Comparison of ENCODE assay signal across 8 mouse cellular contexts in the genomic region with DNA sequence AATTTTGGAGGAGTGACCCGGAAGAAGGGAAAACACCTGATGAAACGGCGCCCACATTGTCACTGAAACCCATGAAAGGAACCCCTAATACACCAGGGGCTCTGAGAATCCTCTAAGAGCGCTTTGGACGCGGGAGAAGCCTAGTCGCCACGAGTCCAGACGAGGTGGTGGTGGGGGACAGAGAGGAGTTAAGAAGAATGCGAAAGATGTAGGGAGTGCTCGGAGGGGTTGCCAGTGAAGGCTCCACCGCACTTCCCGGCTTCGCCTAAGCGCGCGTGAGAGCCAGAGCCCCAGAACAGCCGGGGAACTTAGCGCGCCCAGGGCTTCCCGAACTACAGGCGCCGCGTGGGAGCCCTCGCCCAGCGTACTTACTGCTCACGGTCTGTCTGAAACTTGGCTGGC. TPM values are rescaled to one million over a fixed set of nuclear protein-coding genes. Genes with fewer than 3 reads are reported as not detected.
DNase-seq lines count a peak whose midpoint lies in the region; ATAC-seq and TF ChIP-seq lines count a peak whose summit lies in the region.

No protein-coding gene starts in this region.

- H3K9ac ChIP-seq in lung, embryonic 15.5 days: no peak overlapping the region
- peak overlapping the region; percentile 91 for H3K9ac ChIP-seq in embryonic facial prominence, embryonic 12.5 days
- peak overlapping the region; percentile 31; the same call in 1 of the 2 replicates for H3K9ac ChIP-seq in intestine, postnatal 0 days (ENCODE audit: low read depth, low read length)
- H3K9ac ChIP-seq in midbrain, embryonic 13.5 days (replicated peaks): peak overlapping the region; percentile 64

- H3K4me1 ChIP-seq in lung, embryonic 15.5 days: peaks cover 34% of the 10 kb centered on the region
- H3K4me1 ChIP-seq in embryonic facial prominence, embryonic 12.5 days: peaks cover 19% of the 10 kb centered on the region
- no peaks in the 10 kb centered on the region for H3K4me1 ChIP-seq in intestine, postnatal 0 days (replicated peaks; ENCODE audit: control insufficient read depth, insufficient read depth, low read length)
- peaks cover 34% of the 10 kb centered on the region for H3K4me1 ChIP-seq in midbrain, embryonic 13.5 days (replicated peaks)

- no peak for DNase-seq in lung, adult 18-20 months
- no peak for DNase-seq in left cerebral cortex, adult 9 months (ENCODE audit: low spot score in 2 of 2)
- no peak for DNase-seq in gastrocnemius, postnatal 25 days
- no peak for DNase-seq in spleen, postnatal 14 days (ENCODE audit: low spot score in 2 of 2)

- no peaks in the 10 kb centered on the region for H3K9me3 ChIP-seq in lung, embryonic 15.5 days
- H3K9me3 ChIP-seq in embryonic facial prominence, embryonic 12.5 days: no peaks in the 10 kb centered on the region
- H3K9me3 ChIP-seq in intestine, postnatal 0 days (ENCODE audit: control insufficient read depth): no peaks in the 10 kb centered on the region
- H3K9me3 ChIP-seq in midbrain, embryonic 13.5 days: no peaks in the 10 kb centered on the region

- H3K36me3 ChIP-seq in lung, embryonic 15.5 days: no peaks in the 10 kb centered on the region
- H3K36me3 ChIP-seq in embryonic facial prominence, embryonic 12.5 days: no peaks in the 10 kb centered on the region
- H3K36me3 ChIP-seq in intestine, postnatal 0 days (ENCODE audit: control insufficient read depth, insufficient read depth): no peaks in the 10 kb centered on the region
- H3K36me3 ChIP-seq in midbrain, embryonic 13.5 days: no peaks in the 10 kb centered on the region

- 1% methylated on average over 27 of the region's 27 CpGs for WGBS in lung, embryonic 15.5 days
- under 1% methylated on average over 27 of the region's 27 CpGs for WGBS in embryonic facial prominence, embryonic 12.5 days
- 1% methylated on average over 27 of the region's 27 CpGs for WGBS in intestine, postnatal 0 days
- WGBS in midbrain, embryonic 13.5 days: under 1% methylated on average over 27 of the region's 27 CpGs

- H3K27me3 ChIP-seq in lung, embryonic 15.5 days: peaks cover 49% of the 10 kb centered on the region
- H3K27me3 ChIP-seq in embryonic facial prominence, embryonic 12.5 days: peaks cover 34% of the 10 kb centered on the region
- H3K27me3 ChIP-seq in intestine, postnatal 0 days (replicated peaks; ENCODE audit: control insufficient read depth, insufficient read depth, low read length): peaks cover 26% of the 10 kb centered on the region
- H3K27me3 ChIP-seq in midbrain, embryonic 13.5 days: peaks cover 58% of the 10 kb centered on the region

- ATAC-seq in lung, embryonic 15.5 days (ENCODE audit: borderline replicate concordance, extremely low read depth, low FRiP score, low TSS enrichment): no peak
- no peak for ATAC-seq in embryonic facial prominence, embryonic 12.5 days (ENCODE audit: insufficient number of reproducible peaks, insufficient read depth, low FRiP score, low TSS enrichment)
- ATAC-seq in intestine, postnatal 0 days: no peak
- no peak for ATAC-seq in midbrain, embryonic 13.5 days

- H3K27ac ChIP-seq in lung, embryonic 15.5 days: no peak overlapping the region
- H3K27ac ChIP-seq in embryonic facial prominence, embryonic 12.5 days: peak overlapping the region; percentile 97
- H3K27ac ChIP-seq in intestine, postnatal 0 days (ENCODE audit: low read depth, low read length): no peak overlapping the region
- H3K27ac ChIP-seq in midbrain, embryonic 13.5 days: no peak overlapping the region

- peak overlapping the region; percentile 92 for H3K4me2 ChIP-seq in lung, embryonic 15.5 days
- H3K4me2 ChIP-seq in embryonic facial prominence, embryonic 12.5 days (replicated peaks): peak overlapping the region; percentile 82
- H3K4me2 ChIP-seq in intestine, postnatal 0 days (replicated peaks; ENCODE audit: low read depth): peak overlapping the region; percentile 98
- H3K4me2 ChIP-seq in midbrain, embryonic 13.5 days (replicated peaks): peak overlapping the region; percentile 96

- no peak for TF ChIP-seq CTCF in intestine, postnatal 0 days (IDR thresholded peaks at IDR 0.05; ENCODE audit: low read depth)

- peak overlapping the region; percentile 84 for H3K4me3 ChIP-seq in lung, embryonic 15.5 days
- H3K4me3 ChIP-seq in embryonic facial prominence, embryonic 12.5 days: peak overlapping the region; percentile 80
- H3K4me3 ChIP-seq in intestine, postnatal 0 days (ENCODE audit: low read depth, low read length): peak overlapping the region; percentile 71
- peak overlapping the region; percentile 66 for H3K4me3 ChIP-seq in midbrain, embryonic 13.5 days (replicated peaks)

RNA-seq across cellular contexts. Expression of a gene that starts 7.7 kb away (rescaled TPM):
- polyA plus RNA-seq in lung, embryonic 15.5 days (2015; fragmentation: Nextera tagmentation; extraction: Ambion mirVana): 0.29 and 0.53 TPM in 2 replicates
- 18.9 and 22.2 TPM in 2 replicates for polyA plus RNA-seq in embryonic facial prominence, embryonic 12.5 days (2016; fragmentation: Nextera tagmentation; extraction: Ambion mirVana)
- 1.6 and 2.4 TPM in 2 replicates for polyA plus RNA-seq in intestine, postnatal 0 days (2015; fragmentation: Nextera tagmentation; extraction: Ambion mirVana)
- 0.80 and 1.9 TPM in 2 replicates for polyA plus RNA-seq in midbrain, embryonic 13.5 days (2015; fragmentation: Nextera tagmentation; extraction: Ambion mirVana)
- under 1 TPM; 0.27 to 0.38 TPM for total RNA-seq in gastrocnemius, postnatal 25 days (2021)
